Mouse (Mus musculus) liver, postnatal 0 days (tissue): ENCODE results near the gene Esrra.
A peak's percentile ranks its signal among the peaks of the same experiment; 100 is the strongest.

Experiments
- CTCF ChIP-seq: sonication (generic); IDR thresholded peaks from 2 replicates; pipeline ENCODE4 v1.5.1; 2016; ENCODE audit warnings: antibody characterized with exemption, low read depth
- EP300 ChIP-seq: IDR thresholded peaks from 2 replicates; pipeline ENCODE4 v1.6.1; 2016; ENCODE audit warnings: antibody characterized with exemption, low read depth, mild to moderate bottlenecking

DNA sequence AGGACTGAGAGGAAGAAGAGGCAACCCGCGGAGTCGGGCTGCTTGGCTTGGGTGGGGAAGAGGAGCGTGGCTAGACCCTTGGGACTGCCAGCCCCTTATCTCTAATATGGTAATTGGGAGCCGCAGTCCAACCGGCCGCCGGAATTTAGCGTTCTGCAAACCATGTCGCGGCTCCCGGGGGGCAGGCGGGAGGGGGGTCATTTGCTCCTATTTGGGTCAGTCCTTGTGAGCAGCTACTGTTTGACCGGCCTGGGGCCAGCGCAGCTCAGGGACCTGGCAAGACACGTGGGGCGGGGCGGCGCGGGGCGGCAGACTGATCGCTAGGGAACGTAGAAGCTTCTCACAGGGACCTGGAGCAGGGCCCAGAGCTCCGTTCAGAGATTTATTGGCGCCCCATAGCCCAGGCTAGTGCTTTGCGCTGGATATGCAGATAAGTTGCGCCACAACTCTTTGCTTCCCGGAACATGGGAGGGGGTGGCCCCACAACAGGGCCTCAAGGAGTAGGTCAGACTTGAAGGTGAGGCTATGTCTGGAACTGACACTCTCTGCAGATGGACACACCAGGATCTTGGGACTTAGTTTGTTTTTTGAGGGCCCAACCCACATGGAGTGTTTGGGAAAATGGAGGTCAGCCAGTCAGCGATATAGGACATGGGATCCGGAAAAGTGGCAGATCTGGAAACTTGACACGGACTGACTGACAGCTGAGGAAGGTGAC, 30.5 kb upstream of the Esrra start:
- TF ChIP-seq CTCF, result no peak
- 0 out of 2 replicates have a peak, but pooled peaks have one; percentile 7 for TF ChIP-seq EP300
